Mouse (Mus musculus) midbrain, embryonic 16.5 days (tissue): ENCODE results near the gene Arhgef26. TPM values are rescaled to one million over a fixed set of nuclear protein-coding genes. Genes with fewer than 3 reads are reported as not detected.

ENCODE experiments used
- ATAC-seq: fragments of 200-750 bp; cut with Nextera tagmentation; 2 replicates; pipeline ENCODE4 v1.8.0; 2017; ENCODE audit warnings: moderate TSS enrichment
- H3K27ac ChIP-seq: fragments of 300-500 bp; sonication (generic); 2 replicates; pipeline ENCODE4 v1.5.1; 2014; ENCODE audit warnings: mild to moderate bottlenecking, low read length, mixed read lengths
- H3K27me3 ChIP-seq: fragments of 300-500 bp; sonication (generic); 2 replicates; pipeline ENCODE4 v1.6.1; 2014; ENCODE audit warnings: low read depth, low read length, mixed read lengths; ENCODE audit not compliant: control insufficient read depth, insufficient read depth
- H3K36me3 ChIP-seq: fragments of 300-500 bp; sonication (generic); 2 replicates; pipeline ENCODE4 v1.6.1; 2014; ENCODE audit warnings: mild to moderate bottlenecking, low read length, moderate library complexity, mixed read lengths; ENCODE audit not compliant: control insufficient read depth, insufficient read depth
- H3K4me1 ChIP-seq: fragments of 300-500 bp; sonication (generic); 2 replicates; pipeline ENCODE4 v1.6.1; 2014; ENCODE audit warnings: mild to moderate bottlenecking, low read length, mixed read lengths; ENCODE audit not compliant: control insufficient read depth, insufficient read depth
- H3K4me2 ChIP-seq: fragments of 300-500 bp; sonication (generic); 2 replicates; pipeline ENCODE4 v1.6.1; 2014; ENCODE audit warnings: mild to moderate bottlenecking, low read length, mixed read lengths
- H3K4me3 ChIP-seq: fragments of 300-500 bp; sonication (generic); 2 replicates; pipeline ENCODE4 v1.5.1; 2014; ENCODE audit warnings: low read depth, mild to moderate bottlenecking, low read length, moderate library complexity, mixed read lengths
- H3K9ac ChIP-seq: fragments of 300-500 bp; sonication (generic); 2 replicates; pipeline ENCODE4 v1.6.1; 2014; ENCODE audit warnings: low read depth, low read length, mixed read lengths
- H3K9me3 ChIP-seq: fragments of 300-500 bp; sonication (generic); replicated peaks from 2 replicates; pipeline ENCODE4 v1.6.1; 2014; ENCODE audit warnings: mild to moderate bottlenecking, low read length, mixed read lengths; ENCODE audit not compliant: control insufficient read depth, poor library complexity, severe bottlenecking
- WGBS: fragments of 180-500 bp; shearing (Covaris S2); extraction: QIAGEN DNeasy Blood & Tissue Kit; methylation state at CpG from one replicate; pipeline ENCODE4 v1.1.7; 2014; 5-methylcytosine and 5-hydroxymethylcytosine counted together
- polyA plus RNA-seq: library from polyadenylated mRNA; unstranded; fragments of >200 nt; fragmentation: Nextera tagmentation; extraction: Ambion mirVana; gene quantifications from 2 replicates; pipeline ENCODE4 v1.2.1, GENCODE M21; 2015

The Arhgef26 gene
- polyA plus RNA-seq, 1 experiment from 2014 or later: 12.9 TPM

- no peaks in the 10 kb centered on the region for H3K27me3 ChIP-seq
- H3K27ac ChIP-seq: no peak overlapping the region
- H3K9ac ChIP-seq: no peak overlapping the region
- no peaks in the 10 kb centered on the region for H3K9me3 ChIP-seq
- ATAC-seq: no peak
- H3K4me3 ChIP-seq: no peak overlapping the region
- 62% methylated on average over 2 of the region's 2 CpGs for WGBS
- H3K4me1 ChIP-seq: no peaks in the 10 kb centered on the region
- H3K36me3 ChIP-seq: no peaks in the 10 kb centered on the region
- no peak overlapping the region for H3K4me2 ChIP-seq
Observed at GRCm38 (mm10) chr3:62372841-62373240, 34.7 kb downstream of the Arhgef26 start.

DNA sequence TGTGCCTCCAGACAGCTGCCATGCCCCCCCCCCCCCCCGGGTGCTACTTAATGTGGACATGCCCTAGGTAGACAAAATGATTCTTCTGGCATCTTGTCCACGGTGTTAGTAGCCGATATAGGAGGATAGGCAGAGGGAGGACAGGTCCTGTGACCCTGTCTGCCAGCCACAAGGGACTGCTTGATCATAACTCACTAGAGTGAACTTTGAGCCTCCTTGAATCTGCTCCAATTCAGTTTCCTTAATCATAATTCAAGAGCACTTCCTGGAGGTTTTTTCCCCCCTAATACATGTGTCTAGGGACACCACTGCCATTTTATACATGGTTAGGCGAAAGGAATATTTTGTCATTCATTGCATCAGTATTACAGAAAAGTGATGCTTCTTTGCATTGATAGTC lies 36.2 kb downstream of the Arhgef26 start:
- Histone ChIP-seq H3K36me3 (no peaks in the 10 kb centered on the region), H3K27ac (no peak overlapping the region), H3K9me3 (no peaks in the 10 kb centered on the region), H3K4me1 (no peaks in the 10 kb centered on the region), H3K9ac (no peak overlapping the region), H3K4me3 (no peak overlapping the region), H3K4me2 (no peak overlapping the region), H3K27me3 (no peaks in the 10 kb centered on the region)
- 91% methylated on average over 4 of the region's 4 CpGs for WGBS
- ATAC-seq: no peak

- no peaks in the 10 kb centered on the region for H3K4me1 ChIP-seq
- H3K36me3 ChIP-seq: no peaks in the 10 kb centered on the region
- no peaks in the 10 kb centered on the region for H3K27me3 ChIP-seq
- no peak for ATAC-seq
- no peak overlapping the region for H3K9ac ChIP-seq
- no peak overlapping the region for H3K4me3 ChIP-seq
- no peak overlapping the region for H3K27ac ChIP-seq
- 91% methylated on average over 6 of the region's 6 CpGs for WGBS
- H3K9me3 ChIP-seq: no peaks in the 10 kb centered on the region
- no peak overlapping the region for H3K4me2 ChIP-seq
Observed at GRCm38 (mm10) chr3:62374831-62375230, 36.7 kb downstream of the Arhgef26 start.

DNA sequence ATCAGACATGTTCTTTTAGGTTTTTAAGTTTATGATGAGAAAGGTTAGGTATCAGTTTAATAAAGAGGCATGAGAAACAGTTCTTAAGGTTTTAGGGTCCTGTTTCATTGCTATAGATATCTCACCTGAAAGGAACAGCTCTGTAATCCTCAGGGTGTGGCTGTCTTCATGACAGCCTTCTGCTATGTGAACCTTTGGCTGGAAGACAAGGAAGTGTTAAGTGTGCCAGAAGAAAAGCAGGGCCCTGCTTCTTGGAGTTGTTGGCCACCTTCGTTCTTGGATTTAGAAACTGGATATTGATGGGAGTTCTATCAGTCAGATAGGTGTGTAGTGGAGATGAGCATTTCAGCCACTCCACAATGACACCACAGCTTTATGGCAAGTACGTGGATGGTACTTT lies 38.6 kb downstream of the Arhgef26 start:
- H3K27me3 ChIP-seq: no peaks in the 10 kb centered on the region
- H3K36me3 ChIP-seq: no peaks in the 10 kb centered on the region
- no peak overlapping the region for H3K27ac ChIP-seq
- H3K4me2 ChIP-seq: no peak overlapping the region
- no peaks in the 10 kb centered on the region for H3K9me3 ChIP-seq
- no peak for ATAC-seq
- no peak overlapping the region for H3K4me3 ChIP-seq
- H3K4me1 ChIP-seq: no peaks in the 10 kb centered on the region
- 92% methylated on average over 2 of the region's 2 CpGs for WGBS
- no peak overlapping the region for H3K9ac ChIP-seq

DNA sequence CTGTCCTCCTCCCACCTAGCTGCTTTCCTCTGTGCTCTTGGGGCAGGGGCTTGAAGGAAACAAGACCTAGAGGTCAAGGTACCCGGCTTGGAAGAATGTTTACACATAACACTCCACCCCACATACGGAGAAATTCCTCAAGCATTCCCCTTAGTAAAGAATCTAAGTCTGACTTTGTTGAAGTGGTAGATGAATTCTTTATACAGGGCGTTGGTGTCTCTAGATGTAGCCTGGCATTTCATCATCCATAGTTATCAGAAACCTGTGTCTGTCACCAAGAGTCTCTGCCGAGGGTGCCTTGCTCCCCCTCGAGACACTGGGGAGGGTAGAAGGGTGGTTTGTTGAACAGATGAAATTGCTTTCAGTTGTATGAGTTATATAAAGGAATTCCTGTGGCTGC lies 41.8 kb downstream of the Arhgef26 start:
- Histone ChIP-seq H3K4me2 (no peak overlapping the region), H3K4me3 (no peak overlapping the region), H3K4me1 (no peaks in the 10 kb centered on the region), H3K27me3 (no peaks in the 10 kb centered on the region), H3K27ac (no peak overlapping the region), H3K36me3 (no peaks in the 10 kb centered on the region), H3K9ac (no peak overlapping the region), H3K9me3 (no peaks in the 10 kb centered on the region)
- no peak for ATAC-seq
- WGBS: 77% methylated on average over 5 of the region's 5 CpGs

GRCm38 (mm10) chr3:62380420-62380819 lies 42.3 kb downstream of the Arhgef26 start:
- Histone ChIP-seq H3K4me2 (no peak overlapping the region), H3K27me3 (no peaks in the 10 kb centered on the region), H3K9ac (no peak overlapping the region), H3K4me3 (no peak overlapping the region), H3K4me1 (no peaks in the 10 kb centered on the region), H3K36me3 (no peaks in the 10 kb centered on the region), H3K9me3 (no peaks in the 10 kb centered on the region), H3K27ac (no peak overlapping the region)
- no peak for ATAC-seq
- WGBS: 89% methylated on average over 3 of the region's 3 CpGs

GRCm38 (mm10) chr3:62382853-62383252 lies 44.7 kb downstream of the Arhgef26 start:
- ATAC-seq: no peak
- 88% methylated on average over 1 of the region's 1 CpGs for WGBS
- no peak overlapping the region for H3K4me3 ChIP-seq
- H3K4me2 ChIP-seq: no peak overlapping the region
- no peaks in the 10 kb centered on the region for H3K27me3 ChIP-seq
- H3K9ac ChIP-seq: no peak overlapping the region
- H3K36me3 ChIP-seq: no peaks in the 10 kb centered on the region
- H3K27ac ChIP-seq: no peak overlapping the region
- H3K4me1 ChIP-seq: no peaks in the 10 kb centered on the region
- no peaks in the 10 kb centered on the region for H3K9me3 ChIP-seq

DNA sequence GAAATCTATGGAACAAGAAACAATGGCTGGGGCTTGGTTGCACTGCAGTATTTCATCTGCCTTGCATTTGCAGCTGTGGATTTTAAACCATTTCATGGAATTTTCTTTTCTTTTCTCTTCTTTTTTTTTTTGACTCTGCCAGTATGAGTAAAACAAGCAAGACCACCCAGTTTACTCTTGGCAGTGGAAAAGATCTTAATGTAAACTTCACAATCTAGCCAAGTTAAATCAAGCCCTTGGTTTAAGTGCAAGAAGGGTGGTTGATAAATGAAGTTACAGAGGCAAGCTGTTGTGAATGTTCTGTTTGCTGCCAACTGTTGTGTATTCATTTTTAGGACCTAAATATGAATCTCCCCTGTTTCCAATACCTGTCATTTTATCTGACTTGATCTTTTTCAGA lies 54.5 kb downstream of the Arhgef26 start:
- Histone ChIP-seq H3K27ac (no peak overlapping the region), H3K4me2 (no peak overlapping the region), H3K4me3 (no peak overlapping the region), H3K9me3 (no peaks in the 10 kb centered on the region), H3K9ac (no peak overlapping the region), H3K36me3 (no peaks in the 10 kb centered on the region), H3K4me1 (no peaks in the 10 kb centered on the region), H3K27me3 (no peaks in the 10 kb centered on the region)
- ATAC-seq: no peak

DNA sequence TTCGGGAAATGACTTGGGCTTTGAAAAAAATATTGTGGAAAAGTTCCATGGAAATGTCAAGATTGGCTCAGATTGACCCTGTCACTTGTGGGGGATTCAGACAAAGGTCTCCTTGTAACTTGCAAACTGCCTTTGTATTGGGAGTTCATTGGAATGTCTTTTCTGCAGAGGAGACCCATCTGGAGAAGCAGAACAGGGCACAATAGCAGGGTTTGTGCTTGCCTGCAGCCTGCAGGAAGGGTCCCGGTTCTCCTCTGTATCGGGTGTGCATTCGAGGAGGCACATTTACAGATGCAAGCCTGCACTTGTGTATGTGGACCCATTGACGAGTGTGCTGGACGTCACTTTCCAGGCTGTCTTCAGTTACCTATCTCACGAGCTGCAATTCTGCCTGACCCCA lies 56.1 kb downstream of the Arhgef26 start:
- 40% methylated on average over 7 of the region's 7 CpGs for WGBS
- no peak for ATAC-seq

GRCm38 (mm10) chr3:62395368-62395767 lies 57.2 kb downstream of the Arhgef26 start:
- no peak for ATAC-seq
- Histone ChIP-seq H3K9ac (no peak overlapping the region), H3K9me3 (no peaks in the 10 kb centered on the region), H3K27me3 (no peaks in the 10 kb centered on the region), H3K4me3 (no peak overlapping the region), H3K36me3 (no peaks in the 10 kb centered on the region), H3K27ac (no peak overlapping the region), H3K4me1 (no peaks in the 10 kb centered on the region), H3K4me2 (no peak overlapping the region)
- 83% methylated on average over 5 of the region's 5 CpGs for WGBS

More for the DNA sequence above, 56.1 kb downstream of the Arhgef26 start:
- H3K27ac ChIP-seq: no peak overlapping the region
- no peaks in the 10 kb centered on the region for H3K9me3 ChIP-seq
- no peaks in the 10 kb centered on the region for H3K36me3 ChIP-seq
- H3K4me3 ChIP-seq: no peak overlapping the region
- H3K4me1 ChIP-seq: no peaks in the 10 kb centered on the region
- H3K9ac ChIP-seq: no peak overlapping the region
- no peaks in the 10 kb centered on the region for H3K27me3 ChIP-seq
- H3K4me2 ChIP-seq: no peak overlapping the region
